Mouse (Mus musculus) spleen, postnatal 10 days (tissue): ENCODE results near the gene Idh3a.

Experiments
- DNase-seq, 2 experiments: peaks; one replicate each; pipeline ENCODE4 v3.0.0; 2021 to 2022; ENCODE audit warnings: low spot score in 2 of 2

The Idh3a gene

GRCm38 (mm10) chr9:54647456-54647855, 61.3 kb downstream of the Idh3a start:
- no peak for DNase-seq

GRCm38 (mm10) chr9:54649360-54649759, 63.2 kb downstream of the Idh3a start:
- DNase-seq = no peak

GRCm38 (mm10) chr9:54652778-54653177, 66.6 kb downstream of the Idh3a start:
- DNase-seq = no peak
